Mouse (Mus musculus) gastrocnemius, postnatal 36 days (tissue): ENCODE measurements around the gene Olfr1424. TPM values are rescaled to one million over a fixed set of nuclear protein-coding genes. Genes with fewer than 3 reads are reported as not detected.

Experiments used
- DNase-seq, 2 experiments: peaks; one replicate each; pipeline ENCODE4 v3.0.0; 2022
- intact Hi-C: fragments of 180-260 bp; cut with DNase I; formaldehyde crosslinking; loops from one replicate; pipeline ENCODE4 v1.15.1; 2025
- total RNA-seq, 2 experiments: library from RNA; stranded (reverse); gene quantifications; 2 replicates each; pipeline ENCODE4 v1.2.3; 2021

Olfr1424 gene
- total RNA-seq, 2 experiments from 2014 or later: not detected

GRCm38 (mm10) chr19:12009501-12010280 is 52.8 kb downstream of the Olfr1424 start:
- intact Hi-C loops: loop anchor here (2.0 to 10.0 kb wide), 3 partner anchors 42 to 785 kb away; partner anchors contain the start of genes Lpxn, Osbp, Patl1 and Zfp91
- DNase-seq: peak; percentile 44 to 53

Other genes with a start within 250 kb of the Olfr1424 start
- 1 to 10 TPM; 1.4 to 2.7 TPM for gene Stx3, start 243.3 kb downstream of the Olfr1424 start, total RNA-seq
- gene Olfr1417, start 223.5 kb downstream of the Olfr1424 start, total RNA-seq: not detected
- gene Olfr1418, start 201.6 kb downstream of the Olfr1424 start, total RNA-seq: not detected
- gene Olfr1419, start 187.6 kb downstream of the Olfr1424 start, total RNA-seq: not detected
- gene Olfr1420, start 176.1 kb downstream of the Olfr1424 start, total RNA-seq: not detected
- 10 to 100 TPM; 19.2 to 23.8 TPM for gene Patl1, start 150.3 kb downstream of the Olfr1424 start, total RNA-seq
- gene Osbp, start 96.7 kb downstream of the Olfr1424 start, total RNA-seq: 10 to 100 TPM; 57.0 to 60.8 TPM
- gene Olfr1423, start 21.4 kb downstream of the Olfr1424 start, total RNA-seq: not detected
- not detected for gene Olfr1425, start 15.0 kb upstream of the Olfr1424 start, total RNA-seq
- gene Olfr1426, start 29.3 kb upstream of the Olfr1424 start, total RNA-seq: not detected
- gene Olfr1427, start 40.7 kb upstream of the Olfr1424 start, total RNA-seq: not detected
- gene Olfr1428, start 53.2 kb upstream of the Olfr1424 start, total RNA-seq: not detected
- not detected for gene Olfr76, start 60.5 kb upstream of the Olfr1424 start, total RNA-seq
- gene Olfr1555-ps1, start 107.4 kb upstream of the Olfr1424 start, total RNA-seq: not detected
- gene Olfr1431, start 138.0 kb upstream of the Olfr1424 start, total RNA-seq: not detected
- gene Olfr1432, start 169.9 kb upstream of the Olfr1424 start, total RNA-seq: not detected
- gene Olfr262, start 179.0 kb upstream of the Olfr1424 start, total RNA-seq: not detected
- not detected for gene Olfr235, start 198.3 kb upstream of the Olfr1424 start, total RNA-seq
- not detected for gene Olfr1434, start 217.2 kb upstream of the Olfr1424 start, total RNA-seq
- not detected for gene Olfr1436, start 236.4 kb upstream of the Olfr1424 start, total RNA-seq